Mouse (Mus musculus) left cerebral cortex, postnatal 36 days (tissue): ENCODE measurements around the gene Crocc. TPM values are rescaled to one million over a fixed set of nuclear protein-coding genes. Genes with fewer than 3 reads are reported as not detected.

ENCODE experiments used
- DNase-seq, 2 experiments: peaks; one replicate each; pipeline ENCODE4 v3.0.0; 2021 to 2022; ENCODE audit warnings: low spot score in 2 of 2, mixed read lengths in 1 of 2
- intact Hi-C: fragments of 180-260 bp; cut with DNase I; formaldehyde crosslinking; loops from one replicate; pipeline ENCODE4 v1.15.1; 2025
- total RNA-seq, 2 experiments: library from RNA; stranded (reverse); gene quantifications; 2 replicates each; pipeline ENCODE4 v1.2.3; 2021

Crocc gene
- total RNA-seq, 2 experiments from 2014 or later, result 40.3 to 73.7 TPM

DNA sequence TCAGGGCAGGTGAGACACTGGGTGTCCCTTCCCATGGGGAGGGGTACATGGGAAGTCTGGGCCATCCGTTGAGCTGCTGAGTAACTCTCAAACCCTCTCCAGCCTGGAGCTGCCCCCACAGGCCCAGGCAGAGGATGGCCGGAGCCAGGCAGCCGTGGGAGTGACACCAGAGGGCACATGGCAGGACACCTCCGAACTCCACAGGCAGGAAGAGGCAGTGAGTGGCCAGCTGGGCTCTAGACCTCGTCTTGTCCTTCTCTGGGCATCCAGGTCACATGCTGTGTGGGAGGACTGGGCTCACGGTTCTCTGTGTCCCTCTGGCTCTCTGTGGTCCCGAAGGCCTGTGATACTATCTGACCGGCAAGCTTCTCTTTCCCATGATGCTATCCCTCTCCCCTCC, 66.5 kb downstream of the Crocc start:
- intact Hi-C loops, result no loop called here
- DNase-seq, result no peak

GRCm38 (mm10) chr4:140992215-140992614, 68.1 kb downstream of the Crocc start:
- intact Hi-C loops, result no loop called here
- DNase-seq, result no peak

GRCm38 (mm10) chr4:140989447-140989846, 70.9 kb downstream of the Crocc start:
- intact Hi-C loops, result no loop called here
- no peak for DNase-seq

- DNase-seq, result no peak
- intact Hi-C loops, result no loop called here
Measured at GRCm38 (mm10) chr4:140988706-140989290, 71.6 kb downstream of the Crocc start.

DNA sequence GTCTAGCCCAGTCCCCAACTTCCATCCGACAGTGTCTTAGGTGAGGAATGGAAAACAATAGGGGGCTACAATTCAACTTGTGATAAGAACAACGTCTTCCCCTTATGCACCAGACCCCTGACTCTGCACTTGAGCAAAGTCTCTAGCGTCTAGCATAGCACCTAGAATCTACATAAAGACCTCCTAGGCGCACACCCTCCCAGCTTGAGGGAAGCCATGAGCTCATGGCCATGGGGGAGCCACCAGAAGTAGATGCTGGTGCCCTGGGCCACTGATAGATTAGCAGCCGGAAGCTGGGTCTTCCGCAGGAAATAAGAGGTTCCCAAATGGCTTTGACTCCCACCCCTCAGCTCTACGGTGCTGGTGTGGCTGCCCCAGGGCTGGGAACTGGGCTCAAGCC, 72.9 kb downstream of the Crocc start:
- intact Hi-C loops, result no loop called here
- no peak for DNase-seq

DNA sequence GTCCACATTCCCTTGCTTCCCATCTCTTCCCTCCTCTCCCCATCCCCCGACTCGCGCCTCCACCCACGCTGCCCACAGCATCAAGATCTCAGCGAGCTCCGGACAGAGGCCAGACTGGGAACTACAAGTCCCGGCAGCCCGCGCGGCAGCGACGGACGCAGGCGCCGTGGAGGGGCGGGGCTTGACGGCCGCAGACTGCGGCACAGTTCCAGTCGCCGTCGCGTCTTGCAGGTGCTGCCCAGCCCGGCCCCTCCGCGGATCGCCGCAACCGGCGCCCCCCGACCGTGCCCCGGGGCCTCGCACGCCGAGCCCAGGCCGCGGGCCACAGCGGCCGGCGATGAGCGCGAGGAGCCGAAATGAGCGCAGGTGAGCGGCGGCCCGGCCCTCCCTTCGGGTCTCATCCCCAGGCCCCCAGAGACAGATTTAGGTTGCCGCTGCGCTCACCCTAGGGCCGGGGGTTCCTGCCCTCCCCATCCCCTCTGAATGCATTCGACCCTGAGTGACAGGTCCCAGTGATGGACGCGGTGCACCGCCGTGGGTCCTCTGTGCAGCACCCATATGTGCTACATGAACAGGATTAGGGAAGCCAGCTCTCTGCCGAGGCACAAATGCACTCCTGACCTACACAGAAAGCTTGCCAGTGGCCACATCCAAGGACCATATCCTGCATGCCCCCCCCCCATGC, 73.5 kb downstream of the Crocc start, which contains the start of gene Atp13a2:
TSS of gene Atp13a2 (plus strand) at position 163 of the 685 bp plus-strand sequence.
- intact Hi-C loops, result no loop called here
- peak; percentile 94 to 95 for DNase-seq

GRCm38 (mm10) chr4:140986024-140986710, 74.2 kb downstream of the Crocc start:
- DNase-seq, result no peak
- intact Hi-C loops, result no loop called here

GRCm38 (mm10) chr4:140984544-140984943, 75.8 kb downstream of the Crocc start:
- DNase-seq, result no peak
- intact Hi-C loops, result no loop called here

DNA sequence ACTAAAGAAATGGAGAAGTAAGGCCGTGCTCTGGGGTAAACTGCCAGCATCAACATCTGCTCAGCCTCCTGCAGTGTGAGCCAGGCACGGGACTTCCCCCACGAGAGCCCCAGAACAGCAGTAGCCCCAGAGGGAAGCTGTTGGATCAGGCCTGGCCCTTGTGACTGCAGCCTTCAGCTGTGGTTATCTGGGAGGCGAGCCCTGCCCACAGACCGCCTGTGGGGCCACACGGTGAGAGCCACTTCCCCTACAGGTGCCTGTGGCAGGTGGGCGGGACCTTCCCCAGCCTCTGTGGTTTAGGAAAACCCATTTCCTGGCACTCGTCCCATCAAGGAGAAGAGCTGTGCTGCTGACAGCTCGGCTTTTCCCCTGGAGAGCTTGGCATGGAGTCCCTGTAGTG, 76.9 kb downstream of the Crocc start:
- peak in 1 of 2 experiments; percentile 35 for DNase-seq
- intact Hi-C loops, result no loop called here

DNA sequence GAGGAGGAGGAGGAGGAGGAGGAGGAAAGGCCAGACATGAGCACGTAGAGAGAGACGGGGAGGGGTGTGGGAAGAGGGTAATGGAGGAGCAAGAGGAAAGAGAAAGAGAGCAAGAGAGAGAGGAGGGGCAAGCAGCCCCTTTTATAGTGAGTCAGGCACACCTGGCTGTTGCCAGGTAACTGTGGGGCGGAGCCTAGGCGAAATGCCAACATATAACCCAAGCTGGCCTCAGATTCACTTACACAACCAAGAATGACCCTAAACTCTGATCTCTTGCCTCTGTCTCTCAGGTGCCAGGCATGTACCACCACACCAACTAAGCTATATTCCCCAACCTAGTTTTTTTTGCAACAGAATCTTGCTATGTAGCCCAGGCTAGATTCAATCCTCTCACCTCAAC, 77.5 kb downstream of the Crocc start:
- intact Hi-C loops, result no loop called here
- no peak for DNase-seq

DNA sequence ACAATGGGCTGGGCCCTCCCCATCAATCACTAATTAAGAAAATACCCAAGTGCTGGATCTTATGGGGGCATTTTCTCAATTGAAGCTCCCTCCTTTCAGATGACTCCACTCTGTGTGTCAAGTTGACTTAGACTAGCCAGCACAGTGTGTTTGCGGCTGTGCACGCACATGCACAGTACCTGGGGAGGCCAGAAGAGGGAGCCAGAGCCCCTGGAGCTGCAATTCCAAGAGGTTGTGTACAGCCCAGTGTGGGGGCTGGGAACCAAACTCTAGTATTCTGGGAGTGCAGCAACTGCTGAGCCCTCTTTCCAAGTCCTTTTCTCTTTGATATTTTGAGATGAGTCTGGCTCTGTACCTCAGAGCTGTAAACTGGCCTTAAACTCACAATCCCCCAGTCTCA, 78.7 kb downstream of the Crocc start:
- no peak for DNase-seq
- intact Hi-C loops, result no loop called here

GRCm38 (mm10) chr4:140977886-140978692, 82.3 kb downstream of the Crocc start:
- intact Hi-C loops, result no loop called here
- DNase-seq, result no peak

DNA sequence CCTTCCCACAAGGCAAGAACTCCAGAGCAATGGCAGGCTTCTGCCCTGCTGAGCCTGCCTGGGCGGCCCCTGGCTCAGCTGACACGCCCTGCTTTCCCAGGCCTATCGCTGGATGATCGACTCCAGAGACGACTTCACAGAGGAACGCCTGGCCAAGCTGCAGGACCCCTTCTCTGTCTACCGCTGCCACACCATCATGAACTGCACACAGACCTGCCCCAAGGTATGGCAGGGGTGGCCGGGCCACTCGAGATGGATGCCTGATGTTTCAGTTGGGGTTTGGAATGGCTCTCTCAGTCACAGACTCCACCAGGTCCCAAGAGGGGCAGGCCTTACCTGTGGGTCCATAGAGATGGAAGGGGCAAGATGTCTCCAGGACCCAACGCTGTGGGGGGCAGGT, 83.1 kb downstream of the Crocc start:
- no peak for DNase-seq
- intact Hi-C loops, result no loop called here

DNA sequence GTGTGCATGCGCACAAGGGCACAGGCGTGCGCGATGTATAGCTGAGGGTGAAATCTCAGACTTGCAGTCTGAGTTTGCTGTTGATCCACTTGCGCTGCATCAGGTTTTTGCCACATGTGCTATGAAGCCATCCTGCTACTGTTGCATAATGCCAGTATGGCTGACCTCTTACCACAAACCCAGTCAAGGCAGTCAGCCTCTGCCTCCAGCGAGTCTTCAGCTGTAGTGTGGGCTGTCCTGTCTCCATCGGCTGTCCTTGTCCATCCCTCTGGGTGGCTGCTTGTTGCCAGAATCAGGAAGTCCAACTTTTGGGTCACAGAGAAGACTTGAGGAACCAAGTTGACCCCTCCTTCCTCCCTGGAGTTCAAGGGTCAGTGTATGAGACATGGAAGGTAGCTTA, 85.0 kb downstream of the Crocc start:
- no peak for DNase-seq
- intact Hi-C loops, result no loop called here

- no peak for DNase-seq
- intact Hi-C loops, result no loop called here
Measured at GRCm38 (mm10) chr4:140974408-140974807, 85.9 kb downstream of the Crocc start.

- intact Hi-C loops, result no loop called here
- no peak for DNase-seq
Measured at GRCm38 (mm10) chr4:140971691-140972090, 88.7 kb downstream of the Crocc start.

DNA sequence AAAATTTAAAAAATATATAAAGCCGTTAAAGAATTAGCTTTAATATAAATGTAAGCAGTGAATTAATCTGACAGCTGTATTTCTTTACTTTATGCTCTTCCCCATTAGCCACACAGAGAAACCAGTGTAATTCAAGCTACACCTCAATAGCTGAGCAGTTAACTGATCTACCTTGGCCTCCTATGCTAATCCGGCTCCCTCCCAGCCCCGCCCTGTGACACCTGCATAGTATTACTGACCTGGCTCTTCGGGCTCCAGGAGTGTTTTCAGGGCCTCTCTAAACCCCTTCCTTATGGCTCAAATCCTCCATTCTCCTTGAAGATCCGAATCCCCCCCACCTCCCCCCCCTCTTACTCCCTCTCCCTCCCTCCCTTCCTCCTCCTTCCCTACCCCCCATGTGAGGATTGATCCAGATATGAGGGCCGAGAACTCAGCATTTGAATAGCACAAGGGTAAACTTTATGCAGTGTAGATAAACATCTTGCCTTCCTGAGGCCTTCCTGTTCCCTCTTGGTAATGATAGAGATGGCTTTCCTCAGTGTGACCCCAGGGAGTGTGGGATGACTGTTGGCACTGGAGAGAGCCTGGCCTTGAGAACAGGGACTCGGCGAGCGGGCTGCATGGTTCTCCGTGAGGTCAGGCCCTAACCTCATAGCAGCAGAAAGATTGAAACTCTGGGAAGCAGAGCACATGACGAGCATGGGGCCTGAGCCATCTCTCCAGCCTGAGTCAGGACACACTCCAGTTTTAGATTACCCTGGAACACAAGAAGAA, 92.8 kb downstream of the Crocc start:
- intact Hi-C loops, result no loop called here
- no peak for DNase-seq
